Mouse (Mus musculus): Measurements from ENCODE around the gene Foxb1. TPM values are rescaled to one million over a fixed set of nuclear protein-coding genes. Genes with fewer than 3 reads are reported as not detected.

Gene Foxb1
- polyA plus RNA-seq, 1 experiment: not detected

- peaks cover 25% of the 10 kb centered on the region for H3K27me3 ChIP-seq (ENCODE audit: control insufficient read depth, insufficient read depth, low read length)
Observed at GRCm38 (mm10) chr9:69756456-69756855, 4.3 kb downstream of the Foxb1 start.

GRCm38 (mm10) chr9:69756041-69756440 lies 4.7 kb downstream of the Foxb1 start:
- H3K27me3 ChIP-seq (ENCODE audit: control insufficient read depth, insufficient read depth, low read length): peaks cover 25% of the 10 kb centered on the region
- no peak for DNase-seq (ENCODE audit: low read depth in 1 of 2, low spot score in 2 of 2)
- no peaks in the 10 kb centered on the region for H3K36me3 ChIP-seq (ENCODE audit: control insufficient read depth, insufficient read depth, low read length)
- H3K27ac ChIP-seq (ENCODE audit: insufficient read depth, low read length): no peak overlapping the region
- peaks cover 5% of the 10 kb centered on the region for H3K4me1 ChIP-seq (ENCODE audit: control insufficient read depth, insufficient read depth, insufficient read length)
- no peak overlapping the region for H3K4me3 ChIP-seq (ENCODE audit: extremely low read depth, insufficient read depth, insufficient read length)
- TF ChIP-seq CTCF (IDR thresholded peaks at IDR 0.05; ENCODE audit: extremely low read depth, insufficient read depth, insufficient read length, insufficient replicate concordance) (no peak), POLR2A (IDR thresholded peaks at IDR 0.05; ENCODE audit: low read depth, low read length) (no peak)
- WGBS: 41% methylated on average over 7 of the region's 7 CpGs

More at GRCm38 (mm10) chr9:69756456-69756855, 4.3 kb downstream of the Foxb1 start:
- Histone ChIP-seq H3K36me3 (ENCODE audit: control insufficient read depth, insufficient read depth, low read length) (no peaks in the 10 kb centered on the region), H3K27ac (ENCODE audit: insufficient read depth, low read length) (no peak overlapping the region), H3K4me1 (ENCODE audit: control insufficient read depth, insufficient read depth, insufficient read length) (peaks cover 5% of the 10 kb centered on the region), H3K4me3 (ENCODE audit: extremely low read depth, insufficient read depth, insufficient read length) (no peak overlapping the region)
- TF ChIP-seq POLR2A (IDR thresholded peaks at IDR 0.05; ENCODE audit: low read depth, low read length): no peak
- no peak for TF ChIP-seq CTCF (IDR thresholded peaks at IDR 0.05; ENCODE audit: extremely low read depth, insufficient read depth, insufficient read length, insufficient replicate concordance)
- WGBS: 69% methylated on average over 3 of the region's 3 CpGs
- DNase-seq (ENCODE audit: low read depth in 1 of 2, low spot score in 2 of 2): no peak

- H3K36me3 ChIP-seq (ENCODE audit: control insufficient read depth, insufficient read depth, low read length): no peaks in the 10 kb centered on the region
- no peak for TF ChIP-seq CTCF (IDR thresholded peaks at IDR 0.05; ENCODE audit: extremely low read depth, insufficient read depth, insufficient read length, insufficient replicate concordance)
- TF ChIP-seq POLR2A (IDR thresholded peaks at IDR 0.05; ENCODE audit: low read depth, low read length): no peak
- no peak overlapping the region for H3K27ac ChIP-seq (ENCODE audit: insufficient read depth, low read length)
- peaks cover 20% of the 10 kb centered on the region for H3K27me3 ChIP-seq (ENCODE audit: control insufficient read depth, insufficient read depth, low read length)
- peaks cover 5% of the 10 kb centered on the region for H3K4me1 ChIP-seq (ENCODE audit: control insufficient read depth, insufficient read depth, insufficient read length)
- WGBS: 26% methylated on average over 5 of the region's 5 CpGs
- DNase-seq (ENCODE audit: low read depth in 1 of 2, low spot score in 2 of 2): no peak
- no peak overlapping the region for H3K4me3 ChIP-seq (ENCODE audit: extremely low read depth, insufficient read depth, insufficient read length)
Observed at GRCm38 (mm10) chr9:69755157-69755556, 5.6 kb downstream of the Foxb1 start.

- whole genome bisulfite sequencing: 15% methylated on average over 5 of the region's 5 CpGs
- DNase-seq (ENCODE audit: low read depth in 1 of 2, low spot score in 2 of 2): no peak
- Histone ChIP-seq H3K27me3 (ENCODE audit: control insufficient read depth, insufficient read depth, low read length) (peaks cover 16% of the 10 kb centered on the region), H3K27ac (ENCODE audit: insufficient read depth, low read length) (no peak overlapping the region), H3K4me1 (ENCODE audit: control insufficient read depth, insufficient read depth, insufficient read length) (peaks cover 5% of the 10 kb centered on the region), H3K4me3 (ENCODE audit: extremely low read depth, insufficient read depth, insufficient read length) (no peak overlapping the region), H3K36me3 (ENCODE audit: control insufficient read depth, insufficient read depth, low read length) (no peaks in the 10 kb centered on the region)
- TF ChIP-seq CTCF (IDR thresholded peaks at IDR 0.05; ENCODE audit: extremely low read depth, insufficient read depth, insufficient read length, insufficient replicate concordance): no peak
Observed at GRCm38 (mm10) chr9:69754712-69755111, 6.0 kb downstream of the Foxb1 start.

GRCm38 (mm10) chr9:69754291-69754690 lies 6.4 kb downstream of the Foxb1 start:
- DNase-seq (ENCODE audit: low read depth in 1 of 2, low spot score in 2 of 2): no peak
- TF ChIP-seq CTCF (IDR thresholded peaks at IDR 0.05; ENCODE audit: extremely low read depth, insufficient read depth, insufficient read length, insufficient replicate concordance) (no peak), POLR2A (IDR thresholded peaks at IDR 0.05; ENCODE audit: low read depth, low read length) (no peak)
- WGBS: 17% methylated on average over 7 of the region's 7 CpGs
- peaks cover 3% of the 10 kb centered on the region for H3K4me1 ChIP-seq (ENCODE audit: control insufficient read depth, insufficient read depth, insufficient read length)
- no peak overlapping the region for H3K27ac ChIP-seq (ENCODE audit: insufficient read depth, low read length)
- H3K4me3 ChIP-seq (ENCODE audit: extremely low read depth, insufficient read depth, insufficient read length): no peak overlapping the region
- peaks cover 13% of the 10 kb centered on the region for H3K27me3 ChIP-seq (ENCODE audit: control insufficient read depth, insufficient read depth, low read length)
- no peaks in the 10 kb centered on the region for H3K36me3 ChIP-seq (ENCODE audit: control insufficient read depth, insufficient read depth, low read length)

GRCm38 (mm10) chr9:69747971-69748370 lies 12.8 kb downstream of the Foxb1 start:
- no peak overlapping the region for H3K4me3 ChIP-seq (ENCODE audit: extremely low read depth, insufficient read depth, insufficient read length)
- H3K27ac ChIP-seq (ENCODE audit: insufficient read depth, low read length): no peak overlapping the region
- TF ChIP-seq CTCF (IDR thresholded peaks at IDR 0.05; ENCODE audit: extremely low read depth, insufficient read depth, insufficient read length, insufficient replicate concordance) (no peak), POLR2A (IDR thresholded peaks at IDR 0.05; ENCODE audit: low read depth, low read length) (no peak)
- no peaks in the 10 kb centered on the region for H3K36me3 ChIP-seq (ENCODE audit: control insufficient read depth, insufficient read depth, low read length)
- no peak for DNase-seq (ENCODE audit: low read depth in 1 of 2, low spot score in 2 of 2)
- no peaks in the 10 kb centered on the region for H3K4me1 ChIP-seq (ENCODE audit: control insufficient read depth, insufficient read depth, insufficient read length)
- H3K27me3 ChIP-seq (ENCODE audit: control insufficient read depth, insufficient read depth, low read length): no peaks in the 10 kb centered on the region
- WGBS: 84% methylated on average over 1 of the region's 1 CpGs

GRCm38 (mm10) chr9:69728736-69729135 lies 32.0 kb downstream of the Foxb1 start:
- Histone ChIP-seq H3K27me3 (ENCODE audit: control insufficient read depth, insufficient read depth, low read length) (no peaks in the 10 kb centered on the region), H3K36me3 (ENCODE audit: control insufficient read depth, insufficient read depth, low read length) (no peaks in the 10 kb centered on the region), H3K4me1 (ENCODE audit: control insufficient read depth, insufficient read depth, insufficient read length) (no peaks in the 10 kb centered on the region), H3K27ac (ENCODE audit: insufficient read depth, low read length) (no peak overlapping the region), H3K4me3 (ENCODE audit: extremely low read depth, insufficient read depth, insufficient read length) (no peak overlapping the region)
- 30% methylated on average over 5 of the region's 5 CpGs for WGBS
- no peak for DNase-seq (ENCODE audit: low read depth in 1 of 2, low spot score in 2 of 2)
- no peak for TF ChIP-seq CTCF (IDR thresholded peaks at IDR 0.05; ENCODE audit: extremely low read depth, insufficient read depth, insufficient read length, insufficient replicate concordance)
- no peak for TF ChIP-seq POLR2A (IDR thresholded peaks at IDR 0.05; ENCODE audit: low read depth, low read length)
